ENCODE assay signal across 18 mouse cellular contexts in the genomic region with DNA sequence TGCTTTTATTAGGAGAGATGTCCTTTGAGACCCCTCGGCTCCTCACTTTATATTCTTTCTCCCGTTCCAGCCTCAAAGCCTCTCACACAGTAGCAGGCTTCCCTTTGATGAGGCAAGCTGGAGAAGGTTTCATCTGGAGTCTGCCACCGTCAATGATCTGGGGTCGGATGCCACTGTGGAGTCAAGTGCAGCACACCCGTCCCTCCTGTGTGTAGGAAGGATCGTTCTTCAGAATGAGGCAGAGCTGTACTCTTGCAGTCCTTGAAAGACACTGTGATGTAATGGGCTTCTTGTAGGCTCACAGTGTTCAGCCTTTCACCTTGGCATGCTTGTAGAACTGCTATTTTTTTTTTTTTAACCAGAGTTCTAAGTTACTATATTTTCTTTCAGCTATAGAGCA.
"Had no signal": no experiment of that assay in that cellular context is flagged by ENCODE, and none has a peak within 500 bp of the region (broad histone marks: within the 10 kb centered on the region; RNA-seq: fewer than 3 reads in every experiment).

No protein-coding gene starts in this region.

- H3K9ac ChIP-seq: kidney, embryonic 15.5 days; liver, embryonic 13.5 days; neural tube, embryonic 12.5 days; neural tube, embryonic 15.5 days; stomach, embryonic 15.5 days had no signal

- DNase-seq: kidney, adult 11 months; kidney, adult 8-10 months; kidney, postnatal 10 days; kidney, postnatal 36 days; layer of hippocampus, postnatal 36 days; liver, embryonic 13.5 days; lung, adult 2 months; lung, postnatal 14 days; lung, postnatal 4 days; right cerebral cortex, adult 18-20 months; right cerebral cortex, postnatal 14 days; right cerebral cortex, postnatal 4 days; thymus, postnatal 25 days had no signal

- H3K4me3 ChIP-seq: kidney, embryonic 15.5 days; left cerebral cortex, adult 2 months; liver, embryonic 13.5 days; neural tube, embryonic 12.5 days; neural tube, embryonic 15.5 days; stomach, embryonic 15.5 days had no signal

- H3K27me3 ChIP-seq: neural tube, embryonic 12.5 days; neural tube, embryonic 15.5 days had no signal

- H3K9me3 ChIP-seq: kidney, embryonic 15.5 days; liver, embryonic 13.5 days; neural tube, embryonic 12.5 days; neural tube, embryonic 15.5 days; stomach, embryonic 15.5 days had no signal

- H3K4me1 ChIP-seq: liver, embryonic 13.5 days; stomach, embryonic 15.5 days had no signal

- H3K36me3 ChIP-seq: kidney, embryonic 15.5 days; liver, embryonic 13.5 days; neural tube, embryonic 12.5 days; neural tube, embryonic 15.5 days; stomach, embryonic 15.5 days had no signal

- H3K4me2 ChIP-seq: kidney, embryonic 15.5 days; liver, embryonic 13.5 days; neural tube, embryonic 12.5 days; neural tube, embryonic 15.5 days; stomach, embryonic 15.5 days had no signal

- H3K27ac ChIP-seq: kidney, embryonic 15.5 days; left cerebral cortex, adult 2 months; liver, embryonic 13.5 days; neural tube, embryonic 12.5 days; neural tube, embryonic 15.5 days; stomach, embryonic 15.5 days had no signal
